Mouse (Mus musculus) lung, postnatal 4 days (tissue): ENCODE measurements around the gene Yy1.

Experiments
- DNase-seq, 2 experiments: peaks; one replicate each; pipeline ENCODE4 v3.0.0; 2021

The Yy1 gene

DNA sequence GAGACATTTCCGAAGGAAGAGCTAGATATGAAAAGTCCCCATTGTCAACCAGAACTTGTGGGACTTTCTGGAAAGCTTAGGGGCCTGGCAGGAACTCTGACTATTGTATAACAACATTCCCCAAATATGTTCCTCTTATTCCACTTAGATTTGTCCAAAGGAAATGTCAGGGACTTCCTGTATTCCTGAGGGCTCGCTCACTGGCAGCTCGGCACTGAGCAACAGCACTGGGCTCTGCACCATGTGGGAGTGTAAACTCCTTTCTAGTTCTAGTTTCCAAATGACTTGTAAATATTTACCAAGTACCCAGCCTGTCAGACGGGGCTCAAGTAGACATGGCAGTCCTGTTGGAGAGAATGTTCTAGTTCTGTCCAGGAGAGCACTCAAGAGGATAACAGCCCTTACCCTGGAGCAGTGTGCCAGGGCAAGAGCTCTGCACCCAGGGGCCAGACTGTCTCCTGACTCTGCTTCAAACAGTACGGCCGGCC lies 72.3 kb downstream of the Yy1 start:
- DNase-seq, result peak; percentile 36 to 72

DNA sequence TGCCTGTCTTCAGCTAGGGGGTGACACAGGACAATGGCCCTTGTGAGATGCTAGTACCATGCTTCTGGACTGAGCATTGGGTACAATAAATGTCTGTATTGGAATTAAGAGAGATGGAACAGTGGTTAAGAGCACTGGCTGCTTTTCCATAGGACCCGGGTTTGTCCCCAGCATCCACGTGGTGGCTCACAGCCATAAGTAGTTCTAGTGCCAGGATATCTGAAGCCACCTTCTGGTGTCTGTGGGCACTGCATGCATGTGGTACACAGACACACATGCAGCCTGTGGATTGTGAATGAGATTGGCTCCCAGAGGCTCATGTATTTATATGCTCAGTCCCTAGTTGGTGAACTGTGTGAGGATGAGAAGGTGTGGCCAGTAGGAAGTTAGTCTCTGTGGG lies 76.8 kb downstream of the Yy1 start:
- peak in 1 of 2 experiments; percentile 26 for DNase-seq
